Mouse (Mus musculus): ENCODE results near the gene Sox8. TPM values are rescaled to one million over a fixed set of nuclear protein-coding genes. Genes with fewer than 3 reads are reported as not detected.

The Sox8 gene
- total and polyA plus RNA-seq, 3 experiments = not detected

DNA sequence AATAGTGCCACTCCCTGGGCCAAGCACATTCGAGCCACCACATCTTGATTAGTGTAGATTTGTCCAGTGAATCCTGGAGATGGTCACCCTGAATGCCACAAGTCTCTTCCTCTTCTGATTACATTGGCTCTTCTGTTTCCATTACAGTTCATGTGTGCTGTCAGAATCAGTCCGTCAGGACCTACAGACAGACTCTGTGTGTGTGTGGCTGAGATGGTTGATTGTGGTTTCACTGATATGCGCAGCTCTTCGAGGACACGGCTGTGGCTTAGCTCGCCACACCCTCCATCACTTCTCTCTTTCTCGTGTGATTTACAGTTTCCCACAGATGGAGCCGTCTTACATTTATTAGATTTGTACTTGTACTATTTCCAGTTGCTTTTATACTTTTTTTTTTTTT lies 13.4 kb upstream of the Sox8 start:
- no peak overlapping the region for H3K4me3 ChIP-seq (ENCODE audit: control insufficient read depth in 1 of 2, insufficient read depth in 1 of 2, low read depth in 2 of 2, low read length in 2 of 2)
- H3K9me3 ChIP-seq (replicated peaks; ENCODE audit: insufficient read depth, low read length) = no peaks in the 10 kb centered on the region
- peak; percentile 95 for DNase-seq (ENCODE audit: low read depth, low spot score)
- H3K9ac ChIP-seq (ENCODE audit: control insufficient read depth, low read depth, low read length, poor library complexity, severe bottlenecking) = no peak overlapping the region
- TF ChIP-seq GATA1 (IDR thresholded peaks at IDR 0.05; ENCODE audit: low read depth, low read length) (peak; percentile 82), KAT2A (conservative IDR thresholded peaks at IDR 0.05; ENCODE audit: low read depth, low read length) (no peak), TAL1 (IDR thresholded peaks at IDR 0.05; ENCODE audit: low read length) (peak; percentile 54), MYC (IDR thresholded peaks at IDR 0.05; ENCODE audit: low read depth, low read length) (0 out of 2 replicates have a peak, but pooled peaks have one; percentile 38), MXI1 (IDR thresholded peaks at IDR 0.05; ENCODE audit: low read depth, low read length) (peak; percentile 76; the same call in 1 of the 2 replicates), ZC3H11A (IDR thresholded peaks at IDR 0.05; ENCODE audit: low read depth, low read length) (no peak), MAX (IDR thresholded peaks at IDR 0.05; ENCODE audit: low read length) (no peak), HCFC1 (IDR thresholded peaks at IDR 0.05; ENCODE audit: low read depth, low read length) (no peak), RAD21 (IDR thresholded peaks at IDR 0.05; ENCODE audit: low read depth, low read length) (no peak), E2F4 (IDR thresholded peaks at IDR 0.05; ENCODE audit: borderline replicate concordance, low read depth, low read length) (no peak), JUND (IDR thresholded peaks at IDR 0.05; ENCODE audit: low read depth, low read length) (no peak), EP300 (IDR thresholded peaks at IDR 0.05; ENCODE audit: low read depth in 1 of 2, low read length in 2 of 2) (peak in 1 of 2 experiments; percentile 74; a peak in 2 of 4 replicates), NELFE (IDR thresholded peaks at IDR 0.05; ENCODE audit: low read depth, low read length) (no peak), ETS1 (IDR thresholded peaks at IDR 0.05; ENCODE audit: low read depth, low read length) (peak; percentile 71; the same call in 1 of the 2 replicates), ZNF384 (IDR thresholded peaks at IDR 0.05; ENCODE audit: low read depth, low read length) (peak; percentile 89), ZKSCAN1 (IDR thresholded peaks at IDR 0.05; ENCODE audit: low read depth, low read length) (no peak), MEF2A (IDR thresholded peaks at IDR 0.05; ENCODE audit: extremely low read depth, insufficient replicate concordance, low read depth, low read length, poor library complexity, severe bottlenecking) (no peak), CTCF (IDR thresholded peaks at IDR 0.05 in 2 of 3, conservative IDR thresholded peaks at IDR 0.05 in 1 of 3; ENCODE audit: control insufficient read depth in 1 of 3, insufficient read depth in 1 of 3, low read depth in 2 of 3, low read length in 3 of 3, poor library complexity in 1 of 3, severe bottlenecking in 1 of 3) (no peak), SIN3A (IDR thresholded peaks at IDR 0.05; ENCODE audit: low read length) (peak; percentile 82), RCOR1 (IDR thresholded peaks at IDR 0.05; ENCODE audit: low read depth, low read length) (peak; percentile 82), UBTF (IDR thresholded peaks at IDR 0.05; ENCODE audit: borderline replicate concordance, insufficient read depth, low read depth, low read length) (no peak), TCF12 (IDR thresholded peaks at IDR 0.05; ENCODE audit: low read depth, low read length) (peak; percentile 48), POLR2AphosphoS2 (IDR thresholded peaks at IDR 0.05; ENCODE audit: low read length) (no peak), MAZ (IDR thresholded peaks at IDR 0.05; ENCODE audit: low read depth, low read length) (no peak), GABPA (IDR thresholded peaks at IDR 0.05; ENCODE audit: low read depth, low read length) (no peak), TBP (IDR thresholded peaks at IDR 0.05; ENCODE audit: low read depth, low read length) (no peak), SMC3 (IDR thresholded peaks at IDR 0.05; ENCODE audit: low read depth, low read length) (no peak), CHD2 (IDR thresholded peaks at IDR 0.05; ENCODE audit: low read length) (no peak), BHLHE40 (IDR thresholded peaks at IDR 0.05; ENCODE audit: borderline replicate concordance, low read depth, low read length) (no peak), NRF1 (IDR thresholded peaks at IDR 0.05; ENCODE audit: insufficient read depth, low read depth, low read length, poor library complexity, severe bottlenecking) (peak; percentile 45; the same call in 1 of the 2 replicates), CHD1 (IDR thresholded peaks at IDR 0.05; ENCODE audit: low read depth, low read length) (no peak), USF1 (IDR thresholded peaks at IDR 0.05; ENCODE audit: low read depth, low read length) (no peak), POLR2AphosphoS5 (IDR thresholded peaks at IDR 0.05; ENCODE audit: borderline replicate concordance, low read depth, low read length) (no peak), ZMIZ1 (IDR thresholded peaks at IDR 0.05; ENCODE audit: low read depth, low read length) (no peak), POLR2A (IDR thresholded peaks at IDR 0.05; ENCODE audit: control insufficient read depth in 1 of 2, insufficient read depth in 1 of 2, low read depth in 1 of 2, low read length in 2 of 2, poor library complexity in 1 of 2) (no peak), MYB (IDR thresholded peaks at IDR 0.05; ENCODE audit: low read depth, low read length) (no peak)
- H3K4me1 ChIP-seq (ENCODE audit: control insufficient read depth in 1 of 2, insufficient read depth in 2 of 2, low read length in 2 of 2) = peaks cover 0 to 28% of the 10 kb centered on the region in 2 experiments; a peak in 3 of 4 replicates
- peaks cover 6% of the 10 kb centered on the region for H3K79me2 ChIP-seq (ENCODE audit: control insufficient read depth, insufficient read depth, low read length, poor library complexity)
- peak overlapping the region; percentile 43 for H3K27ac ChIP-seq (ENCODE audit: control insufficient read depth, low read depth, low read length)
- peaks cover 0 to 16% of the 10 kb centered on the region in 2 experiments; a peak in 3 of 4 replicates for H3K36me3 ChIP-seq (ENCODE audit: control insufficient read depth in 1 of 2, insufficient read depth in 2 of 2, low read length in 2 of 2)
- H3K27me3 ChIP-seq (ENCODE audit: control insufficient read depth in 1 of 2, insufficient read depth in 2 of 2, low read length in 2 of 2) = no peaks in the 10 kb centered on the region
